Mouse (Mus musculus) skeletal muscle tissue, adult 2 months (tissue): ENCODE data around the gene Scyl2.
"Not testable (repeated sequence)": the region's sequence is repeated elsewhere in the genome, so short reads cannot be mapped to it uniquely, and the experiment has no call there.

Experiments used
- DNase-seq: peaks from one replicate; pipeline ENCODE4 v3.0.0-alpha.2; 2012; ENCODE audit warnings: low read depth, low spot score

Scyl2 gene

GRCm38 (mm10) chr10:89680517-89680916, 5.6 kb downstream of the Scyl2 start:
- DNase-seq, result no peak

- DNase-seq, result no peak
These were observed 6.6 kb downstream of the Scyl2 start for GRCm38 (mm10) chr10:89679448-89679847.

GRCm38 (mm10) chr10:89678054-89678453, 8.0 kb downstream of the Scyl2 start:
- DNase-seq, result no peak

- no peak for DNase-seq
These were observed 9.5 kb downstream of the Scyl2 start for GRCm38 (mm10) chr10:89676609-89677008.

GRCm38 (mm10) chr10:89670371-89670770, 15.7 kb downstream of the Scyl2 start:
- not testable (repeated sequence) for DNase-seq

- no peak for DNase-seq
These were observed 18.5 kb downstream of the Scyl2 start for GRCm38 (mm10) chr10:89667571-89667970.

GRCm38 (mm10) chr10:89665679-89666078, 20.4 kb downstream of the Scyl2 start:
- no peak for DNase-seq

GRCm38 (mm10) chr10:89664977-89665645, 21.0 kb downstream of the Scyl2 start:
- no peak for DNase-seq

GRCm38 (mm10) chr10:89656366-89656765, 29.7 kb downstream of the Scyl2 start:
- no peak for DNase-seq

- DNase-seq, result no peak
These were observed 33.2 kb downstream of the Scyl2 start for GRCm38 (mm10) chr10:89652912-89653311.

- DNase-seq, result no peak
These were observed 34.4 kb downstream of the Scyl2 start for GRCm38 (mm10) chr10:89651691-89652090.

- DNase-seq, result no peak
These were observed 39.2 kb downstream of the Scyl2 start for GRCm38 (mm10) chr10:89646918-89647317.

- no peak for DNase-seq
These were observed 49.1 kb downstream of the Scyl2 start for GRCm38 (mm10) chr10:89637001-89637400.

- DNase-seq, result no peak
These were observed 51.1 kb downstream of the Scyl2 start for GRCm38 (mm10) chr10:89635018-89635417.

GRCm38 (mm10) chr10:89633736-89634426, 52.2 kb downstream of the Scyl2 start:
- DNase-seq, result no peak

- no peak for DNase-seq
These were observed 53.0 kb downstream of the Scyl2 start for GRCm38 (mm10) chr10:89633121-89633520.

- no peak for DNase-seq
These were observed 54.3 kb downstream of the Scyl2 start for GRCm38 (mm10) chr10:89631831-89632230.

- no peak for DNase-seq
These were observed 55.5 kb downstream of the Scyl2 start for GRCm38 (mm10) chr10:89630564-89630963.

- DNase-seq, result peak; percentile 40
These were observed 56.0 kb downstream of the Scyl2 start for GRCm38 (mm10) chr10:89630052-89630451.

GRCm38 (mm10) chr10:89626714-89627113, 59.4 kb downstream of the Scyl2 start:
- no peak for DNase-seq

GRCm38 (mm10) chr10:89624196-89624595, 61.9 kb downstream of the Scyl2 start:
- DNase-seq, result no peak

GRCm38 (mm10) chr10:89621129-89621528, 65.0 kb downstream of the Scyl2 start, which contains the start of gene Slc17a8:
Gene Slc17a8, minus strand, starts transcription at chr10:89621253.
- no peak for DNase-seq

- peak; percentile 60 for DNase-seq
These were observed 86.8 kb downstream of the Scyl2 start for GRCm38 (mm10) chr10:89599311-89599710.
